In the genomic region with DNA sequence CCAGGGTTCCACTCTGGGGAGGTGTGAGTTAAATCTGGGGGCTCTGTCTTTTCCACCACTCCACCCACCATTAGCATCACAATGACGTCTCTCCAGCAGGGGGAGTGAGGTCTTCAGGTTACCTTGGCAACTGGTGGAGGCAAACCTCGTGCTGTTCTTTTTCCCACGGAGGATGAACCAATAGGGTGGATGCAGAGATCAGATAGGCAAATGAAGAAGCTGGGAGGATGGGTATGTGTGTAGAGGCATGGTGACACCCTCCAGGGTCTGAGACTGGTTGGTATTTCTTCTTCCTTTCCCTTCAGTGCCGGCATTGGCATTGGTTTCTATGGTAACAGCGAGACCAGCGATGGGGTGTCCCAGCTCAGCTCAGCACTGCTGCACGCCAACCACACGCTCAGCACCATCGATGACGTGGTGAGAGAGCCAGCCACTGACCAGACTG, we compare ENCODE assay signal across 8 mouse cellular contexts. TPM values are rescaled to one million over a fixed set of nuclear protein-coding genes. Genes with fewer than 3 reads are reported as not detected.
DNase-seq lines count a peak whose midpoint lies in the region; ATAC-seq and TF ChIP-seq lines count a peak whose summit lies in the region.

No protein-coding gene starts in this region.

- no peaks in the 10 kb centered on the region for H3K36me3 ChIP-seq in testis, adult 2 months (ENCODE audit: control insufficient read depth, insufficient read depth, low read length)
- H3K36me3 ChIP-seq in midbrain, embryonic 11.5 days (ENCODE audit: control insufficient read depth, insufficient read depth, low read length), result peaks cover 4% of the 10 kb centered on the region; the same call in 1 of the 2 replicates
- no peaks in the 10 kb centered on the region for H3K36me3 ChIP-seq in stomach, embryonic 16.5 days (ENCODE audit: control insufficient read depth, insufficient read depth, low read length)

- no peaks in the 10 kb centered on the region for H3K27me3 ChIP-seq in testis, adult 2 months (ENCODE audit: control insufficient read depth, insufficient read depth, low read length)
- H3K27me3 ChIP-seq in midbrain, embryonic 11.5 days (ENCODE audit: control insufficient read depth, insufficient read depth, low read length), result no peaks in the 10 kb centered on the region
- peaks cover 19% of the 10 kb centered on the region for H3K27me3 ChIP-seq in stomach, embryonic 16.5 days (ENCODE audit: control insufficient read depth, insufficient read depth, low read length)

- peak; percentile 75 for ATAC-seq in granulocyte monocyte progenitor cell, adult 5-6 weeks (replicated peaks; ENCODE audit: poor library complexity, severe bottlenecking)
- peak; percentile 87 for ATAC-seq in midbrain, embryonic 11.5 days (ENCODE audit: low FRiP score)
- ATAC-seq in stomach, embryonic 16.5 days (ENCODE audit: insufficient read depth, low FRiP score), result peak; percentile 33; the same call in 1 of the 2 replicates

- peak overlapping the region; percentile 36 for H3K27ac ChIP-seq in testis, adult 2 months (ENCODE audit: control insufficient read depth, insufficient read depth, low read depth, low read length)
- peak overlapping the region; percentile 88 for H3K27ac ChIP-seq in left cerebral cortex, adult 2 months
- peak overlapping the region; percentile 97 for H3K27ac ChIP-seq in midbrain, embryonic 11.5 days (ENCODE audit: low read depth, low read length)
- no peak overlapping the region for H3K27ac ChIP-seq in stomach, embryonic 16.5 days (ENCODE audit: low read length)

- peak overlapping the region; percentile 6 for H3K4me3 ChIP-seq in testis, adult 2 months (ENCODE audit: control insufficient read depth, low read depth, low read length)
- peak overlapping the region; percentile 48 for H3K4me3 ChIP-seq in left cerebral cortex, adult 2 months
- peak overlapping the region; percentile 1; the same call in 1 of the 2 replicates for H3K4me3 ChIP-seq in midbrain, embryonic 11.5 days (ENCODE audit: low read depth, low read length)
- peak overlapping the region; percentile 11; the same call in 1 of the 2 replicates for H3K4me3 ChIP-seq in stomach, embryonic 16.5 days (replicated peaks; ENCODE audit: low read length)

- H3K4me1 ChIP-seq in testis, adult 2 months (ENCODE audit: control insufficient read depth, insufficient read depth, low read length), result peaks cover 15% of the 10 kb centered on the region
- peaks cover 50% of the 10 kb centered on the region for H3K4me1 ChIP-seq in midbrain, embryonic 11.5 days (ENCODE audit: control insufficient read depth, insufficient read depth, low read length)
- H3K4me1 ChIP-seq in stomach, embryonic 16.5 days (ENCODE audit: control insufficient read depth, insufficient read depth, low read length), result peaks cover 10% of the 10 kb centered on the region

- peak overlapping the region; percentile 34 for H3K4me2 ChIP-seq in midbrain, embryonic 11.5 days
- peak overlapping the region; percentile 42 for H3K4me2 ChIP-seq in stomach, embryonic 16.5 days (ENCODE audit: low read depth, low read length)

- no peak for DNase-seq in testis, postnatal 14 days (ENCODE audit: low spot score)
- peak; percentile 53 to 59 for DNase-seq in cerebellum, postnatal 36 days
- peak; percentile 80 to 88 for DNase-seq in left cerebral cortex, adult 2 months (ENCODE audit: extremely low spot score in 1 of 2, low spot score in 2 of 2)
- DNase-seq in midbrain, embryonic 11.5 days (ENCODE audit: low spot score, missing footprints), result peak; percentile 97
- no peak for DNase-seq in adipocyte (ENCODE audit: low spot score)

- no peaks in the 10 kb centered on the region for H3K9me3 ChIP-seq in midbrain, embryonic 11.5 days (ENCODE audit: control insufficient read depth, low read length)
- H3K9me3 ChIP-seq in stomach, embryonic 16.5 days (replicated peaks; ENCODE audit: control insufficient read depth, low read length), result no peaks in the 10 kb centered on the region

- H3K9ac ChIP-seq in midbrain, embryonic 11.5 days (ENCODE audit: low read length), result no peak overlapping the region; the same call in 1 of the 2 replicates
- H3K9ac ChIP-seq in stomach, embryonic 16.5 days (ENCODE audit: low read length), result no peak overlapping the region

- TF ChIP-seq POLR2A in testis, adult 2 months (IDR thresholded peaks at IDR 0.05; ENCODE audit: control insufficient read depth, low read depth, low read length), result no peak

- 1% methylated on average over 10 of the region's 10 CpGs for WGBS in midbrain, embryonic 11.5 days
- 3% methylated on average over 10 of the region's 10 CpGs for WGBS in stomach, embryonic 16.5 days

- intact Hi-C loops in left cerebral cortex, adult 2 months (cut with DNase I), result no loop called here

- no peak for TF ChIP-seq CTCF in testis, adult 2 months (IDR thresholded peaks at IDR 0.05; ENCODE audit: control insufficient read depth, insufficient read depth, insufficient replicate concordance, low read depth, low read length)
- TF ChIP-seq CTCF in left cerebral cortex, adult 2 months (IDR thresholded peaks at IDR 0.05), result no peak; the same call in 1 of the 2 replicates

RNA-seq across cellular contexts. Expression of a gene that starts 5.1 kb away (rescaled TPM):
- 59.3 and 70.0 TPM in 2 replicates for polyA plus RNA-seq in testis, adult 2 months (2012; rRNA removed)
- not detected in 2 replicates for total RNA-seq in granulocyte monocyte progenitor cell, adult 5-6 weeks (2014; fragmentation: Nextera tagmentation)
- 0.09 and 0.52 TPM in 2 replicates for total RNA-seq in granulocyte monocyte progenitor cell, adult 5-6 weeks (2017)
- total RNA-seq in left cerebral cortex, adult 2 months (2021), result 100 to 1,000 TPM; 667 to 745 TPM
- 33.8 and 43.6 TPM in 2 replicates for polyA plus RNA-seq in midbrain, embryonic 11.5 days (2014; fragmentation: Nextera tagmentation; extraction: Ambion mirVana)
- 8.6 and 10.0 TPM in 2 replicates for polyA plus RNA-seq in stomach, embryonic 16.5 days (2015; fragmentation: Nextera tagmentation; extraction: Ambion mirVana)

RNA-seq across cellular contexts. Expression of a gene that starts 12.5 kb away (rescaled TPM):
- 469 and 559 TPM in 2 replicates for polyA plus RNA-seq in testis, adult 2 months (2012; rRNA removed)
- total RNA-seq in granulocyte monocyte progenitor cell, adult 5-6 weeks (2014; fragmentation: Nextera tagmentation), result 69.9 and 91.7 TPM in 2 replicates
- total RNA-seq in granulocyte monocyte progenitor cell, adult 5-6 weeks (2017), result 18.0 and 26.4 TPM in 2 replicates
- total RNA-seq in left cerebral cortex, adult 2 months (2021), result 100 to 1,000 TPM; 178 to 184 TPM
- 44.4 and 45.6 TPM in 2 replicates for polyA plus RNA-seq in midbrain, embryonic 11.5 days (2014; fragmentation: Nextera tagmentation; extraction: Ambion mirVana)
- polyA plus RNA-seq in stomach, embryonic 16.5 days (2015; fragmentation: Nextera tagmentation; extraction: Ambion mirVana), result 50.9 and 51.4 TPM in 2 replicates

RNA-seq across cellular contexts. Expression of a gene that starts 25.8 kb away (rescaled TPM):
- polyA plus RNA-seq in testis, adult 2 months (2012; rRNA removed), result 5.1 and 5.7 TPM in 2 replicates
- total RNA-seq in granulocyte monocyte progenitor cell, adult 5-6 weeks (2014; fragmentation: Nextera tagmentation), result 0.32 TPM in 1 of 2 replicates, not detected in the other
- 1.4 and 2.0 TPM in 2 replicates for total RNA-seq in granulocyte monocyte progenitor cell, adult 5-6 weeks (2017)
- total RNA-seq in left cerebral cortex, adult 2 months (2021), result 1 to 10 TPM; 6.2 to 6.9 TPM
- 1.5 and 2.0 TPM in 2 replicates for polyA plus RNA-seq in midbrain, embryonic 11.5 days (2014; fragmentation: Nextera tagmentation; extraction: Ambion mirVana)
- 6.0 and 6.3 TPM in 2 replicates for polyA plus RNA-seq in stomach, embryonic 16.5 days (2015; fragmentation: Nextera tagmentation; extraction: Ambion mirVana)

RNA-seq across cellular contexts. Expression of a gene that starts 40.3 kb away (rescaled TPM):
- 17.9 and 19.2 TPM in 2 replicates for polyA plus RNA-seq in testis, adult 2 months (2012; rRNA removed)
- not detected in 2 replicates for total RNA-seq in granulocyte monocyte progenitor cell, adult 5-6 weeks (2014; fragmentation: Nextera tagmentation)
- total RNA-seq in granulocyte monocyte progenitor cell, adult 5-6 weeks (2017), result 0.21 TPM in 1 of 2 replicates, not detected in the other
- 1 to 10 TPM; 1.4 to 1.6 TPM for total RNA-seq in left cerebral cortex, adult 2 months (2021)
- 15.6 and 17.4 TPM in 2 replicates for polyA plus RNA-seq in midbrain, embryonic 11.5 days (2014; fragmentation: Nextera tagmentation; extraction: Ambion mirVana)
- polyA plus RNA-seq in stomach, embryonic 16.5 days (2015; fragmentation: Nextera tagmentation; extraction: Ambion mirVana), result 81.9 and 86.4 TPM in 2 replicates

Comparison
In these comparisons a context has a peak if more than half of its experiments do, and no peak if none do; other contexts are left out.
1. DNase-seq: peak in cerebellum, postnatal 36 days (2 of 2), left cerebral cortex, adult 2 months (2 of 2) and midbrain, embryonic 11.5 days (single experiment); none in testis, postnatal 14 days (single experiment) and adipocyte (single experiment).
2. ATAC-seq: peak in every context shown above with its lines; median percentile 87 in midbrain, embryonic 11.5 days; 75 in granulocyte monocyte progenitor cell, adult 5-6 weeks; 33 in stomach, embryonic 16.5 days.
3. Peak in every context shown above with its lines, with median percentiles within 50 percentile points of each other: H3K4me3 ChIP-seq.